Mouse (Mus musculus) midbrain, embryonic 13.5 days (tissue): ENCODE data around the gene Slc6a3. TPM values are rescaled to one million over a fixed set of nuclear protein-coding genes. Genes with fewer than 3 reads are reported as not detected.

Experiments used
- polyA plus RNA-seq: library from polyadenylated mRNA; unstranded; fragments of >200 nt; fragmentation: Nextera tagmentation; extraction: Ambion mirVana; gene quantifications from 2 replicates; pipeline ENCODE4 v1.2.1, GENCODE M21; 2015

Slc6a3 gene
- polyA plus RNA-seq, 1 experiment from 2014 or later: 6.7 TPM

Other genes starting within 250 kb of the Slc6a3 start
- gene Mrpl36, start 208.2 kb upstream of the Slc6a3 start, polyA plus RNA-seq: 96.1 and 101 TPM in 2 replicates
- 362 and 373 TPM in 2 replicates for gene Ndufs6, start 208.2 kb upstream of the Slc6a3 start, polyA plus RNA-seq
- 53.7 and 57.8 TPM in 2 replicates for gene Lpcat1, start 69.5 kb upstream of the Slc6a3 start, polyA plus RNA-seq
- 111 and 130 TPM in 2 replicates for gene Clptm1l, start 67.3 kb downstream of the Slc6a3 start, polyA plus RNA-seq
- gene Tert, start 90.2 kb downstream of the Slc6a3 start, polyA plus RNA-seq: 5.8 and 7.1 TPM in 2 replicates
- gene Slc6a18, start 141.3 kb downstream of the Slc6a3 start, polyA plus RNA-seq: not detected in 2 replicates
- gene Slc6a19, start 168.1 kb downstream of the Slc6a3 start, polyA plus RNA-seq: 0.06 and 0.09 TPM in 2 replicates
- 16.0 and 18.5 TPM in 2 replicates for gene Slc12a7, start 196.3 kb downstream of the Slc6a3 start, polyA plus RNA-seq